Mouse (Mus musculus): Measurements from ENCODE around the gene Iqcf3.

Iqcf3 gene

GRCm38 (mm10) chr9:106454071-106454761 lies 107.2 kb downstream of the Iqcf3 start:
- DNase-seq (ENCODE audit: low read depth, low spot score): no peak

GRCm38 (mm10) chr9:106453271-106454070 lies 108.0 kb downstream of the Iqcf3 start, which contains the start of gene Pcbp4:
TSS of gene Pcbp4 (plus strand) at chr9:106453291.
- no peak for DNase-seq (ENCODE audit: low read depth, low spot score)
